Mouse (Mus musculus) thymus, adult 2 months (tissue): ENCODE data around the gene Pacs2.
A peak's percentile ranks its signal among the peaks of the same experiment; 100 is the strongest.

ENCODE experiments used
- CTCF ChIP-seq: fragments of 200-500 bp; IDR thresholded peaks from 2 replicates; pipeline ENCODE4 v1.5.1; 2012; ENCODE audit warnings: mild to moderate bottlenecking, control low read depth, low read length, moderate library complexity, borderline replicate concordance; ENCODE audit not compliant: control insufficient read depth, poor library complexity, insufficient read depth; ENCODE audit errors: extremely low read depth
- POLR2A ChIP-seq: fragments of 200-500 bp; IDR thresholded peaks from 2 replicates; pipeline ENCODE4 v1.6.1; 2012; ENCODE audit warnings: mild to moderate bottlenecking, low read length, control low read depth, moderate library complexity; ENCODE audit not compliant: control insufficient read depth, poor library complexity, insufficient read depth; ENCODE audit errors: extremely low read depth

DNA sequence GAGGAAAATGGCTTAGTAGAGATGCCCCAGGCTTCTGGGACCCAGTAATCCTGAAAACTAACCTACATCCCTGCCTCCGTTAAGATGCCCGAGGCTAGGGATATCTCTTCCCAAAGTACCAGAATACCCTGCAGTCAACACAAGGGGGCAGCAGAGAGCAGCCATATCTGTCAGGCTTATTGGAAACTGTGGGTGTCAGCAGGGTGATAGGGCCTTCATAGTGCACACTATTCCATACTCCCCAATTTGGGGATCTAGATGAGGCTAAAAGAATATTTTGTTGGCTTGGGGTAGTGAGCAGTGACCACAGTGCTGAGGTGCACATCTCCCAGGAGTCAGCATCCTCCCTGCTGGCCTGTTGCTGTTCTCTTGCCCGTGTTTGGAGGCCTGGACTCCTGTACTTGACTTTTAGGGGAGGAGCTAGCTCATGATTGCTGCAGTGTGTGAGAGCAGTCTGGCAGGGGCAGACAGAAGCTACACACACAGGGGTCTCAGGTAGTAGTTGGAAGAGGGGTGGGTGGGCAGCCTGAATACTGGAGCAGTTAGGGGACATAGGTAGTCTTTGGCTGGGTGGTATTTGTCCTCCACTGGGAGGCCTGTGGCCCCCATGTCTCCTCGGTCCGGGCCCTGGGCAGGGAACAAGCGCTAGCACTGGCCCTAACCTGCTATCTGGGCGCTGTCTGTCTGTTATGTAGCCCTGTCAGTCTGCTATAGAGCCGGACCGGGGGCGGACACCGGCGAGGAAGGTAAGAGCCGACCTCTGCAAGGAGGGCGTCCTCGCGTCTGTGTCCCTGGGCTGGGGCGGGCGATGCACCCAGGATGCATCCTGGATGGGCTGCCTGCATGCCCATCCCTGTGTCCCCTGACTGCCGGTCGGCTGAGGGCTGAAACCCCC lies 105.5 kb downstream of the Pacs2 start:
- TF ChIP-seq CTCF (peak; percentile 28; the same call in 1 of the 2 replicates), POLR2A (no peak)
